Mouse (Mus musculus): ENCODE data around the gene Mfsd4b1.

DNA sequence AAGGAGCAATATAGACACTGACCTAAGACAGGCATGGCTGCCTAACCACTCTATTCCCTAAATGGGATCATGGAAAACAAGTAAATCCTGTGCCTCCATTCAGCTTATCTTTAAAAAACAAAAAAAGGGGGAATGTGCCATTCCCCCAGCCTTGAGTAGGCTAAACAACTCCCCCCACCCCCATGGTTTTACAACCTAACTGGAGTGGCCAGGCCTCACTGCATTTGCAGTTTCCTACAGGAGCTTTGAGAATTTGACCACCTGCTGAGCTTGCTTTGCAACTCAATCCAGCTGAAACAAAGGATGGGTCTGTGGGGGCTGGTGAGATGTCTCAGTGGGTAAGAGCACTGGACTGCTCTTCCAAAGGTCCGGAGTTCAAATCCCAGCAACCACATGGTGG lies 46.8 kb downstream of the Mfsd4b1 start:
- TF ChIP-seq EP300 (optimal IDR thresholded peaks at IDR 0.05) (no peak), CTCF (IDR thresholded peaks at IDR 0.05; ENCODE audit: low read depth) (no peak)
